Mouse (Mus musculus): ENCODE results near the gene Serac1.

DNA sequence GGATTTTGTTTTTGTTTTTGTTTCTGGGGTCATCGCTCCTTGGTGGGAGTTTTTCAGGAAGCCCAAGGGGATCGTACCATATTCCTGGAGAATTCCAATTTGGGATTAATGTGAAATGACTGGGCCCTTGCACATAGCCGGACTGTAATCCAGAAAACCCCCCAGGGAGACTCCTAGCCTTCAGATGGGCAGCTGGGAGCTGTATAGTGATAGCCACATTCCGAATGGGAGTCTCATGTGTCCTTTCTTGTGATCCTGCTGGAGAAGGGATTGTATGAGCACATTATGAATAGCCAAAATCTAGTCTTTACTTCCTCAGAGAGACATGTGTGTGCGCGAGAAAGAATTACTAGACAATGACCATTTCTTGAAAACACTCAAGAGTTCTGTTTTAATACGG, 28.6 kb upstream of the Serac1 start:
- no peak for TF ChIP-seq CHD2 (IDR thresholded peaks at IDR 0.05; ENCODE audit: low read depth, low read length)
- no peak for TF ChIP-seq ZNF384 (IDR thresholded peaks at IDR 0.05; ENCODE audit: low read depth, low read length)
- TF ChIP-seq HCFC1 (IDR thresholded peaks at IDR 0.05; ENCODE audit: borderline replicate concordance, insufficient read depth, low read length) = no peak
- TF ChIP-seq MAFK (IDR thresholded peaks at IDR 0.05; ENCODE audit: insufficient read depth, low read depth, low read length) = no peak
- no peak for TF ChIP-seq ZC3H11A (IDR thresholded peaks at IDR 0.05; ENCODE audit: borderline replicate concordance, low read depth, low read length)
